Mouse (Mus musculus) thymus, adult 2 months (tissue): Measurements from ENCODE around the gene Pign. TPM values are rescaled to one million over a fixed set of nuclear protein-coding genes. Genes with fewer than 3 reads are reported as not detected.

Experiments
- DNase-seq: peaks from one replicate; pipeline ENCODE4 v3.0.0; 2021
- H3K27ac ChIP-seq: fragments of 200-500 bp; 2 replicates; pipeline ENCODE4 v1.5.1; 2012; ENCODE audit warnings: low read length, control low read depth; ENCODE audit not compliant: control insufficient read depth, insufficient read depth
- H3K27me3 ChIP-seq: fragments of 200-500 bp; 2 replicates; pipeline ENCODE4 v1.6.1; 2012; ENCODE audit warnings: mild to moderate bottlenecking, low read length, moderate library complexity, mixed read lengths; ENCODE audit not compliant: control insufficient read depth, insufficient read depth
- H3K36me3 ChIP-seq: fragments of 200-500 bp; 2 replicates; pipeline ENCODE4 v1.6.1; 2012; ENCODE audit warnings: mild to moderate bottlenecking, low read length, moderate library complexity; ENCODE audit not compliant: control insufficient read depth, insufficient read depth
- H3K4me1 ChIP-seq: fragments of 200-500 bp; replicated peaks from 2 replicates; pipeline ENCODE4 v1.6.1; 2012; ENCODE audit warnings: low read length; ENCODE audit not compliant: control insufficient read depth, insufficient read depth
- H3K4me3 ChIP-seq: fragments of 200-500 bp; 2 replicates; pipeline ENCODE4 v1.5.1; 2012; ENCODE audit warnings: mild to moderate bottlenecking, low read length, control low read depth, moderate library complexity; ENCODE audit not compliant: control insufficient read depth, insufficient read depth
- CTCF ChIP-seq: fragments of 200-500 bp; IDR thresholded peaks from 2 replicates; pipeline ENCODE4 v1.5.1; 2012; ENCODE audit warnings: mild to moderate bottlenecking, control low read depth, low read length, moderate library complexity, borderline replicate concordance; ENCODE audit not compliant: control insufficient read depth, poor library complexity, insufficient read depth; ENCODE audit errors: extremely low read depth
- POLR2A ChIP-seq: fragments of 200-500 bp; IDR thresholded peaks from 2 replicates; pipeline ENCODE4 v1.6.1; 2012; ENCODE audit warnings: mild to moderate bottlenecking, low read length, control low read depth, moderate library complexity; ENCODE audit not compliant: control insufficient read depth, poor library complexity, insufficient read depth; ENCODE audit errors: extremely low read depth
- WGBS: fragments of 180-500 bp; shearing (Covaris S2); methylation state at CpG from one replicate; pipeline ENCODE4 v1.1.7; 2018; 5-methylcytosine and 5-hydroxymethylcytosine counted together
- polyA plus RNA-seq: library from polyadenylated mRNA; depleted of rRNA; stranded (reverse); fragments of >200 nt; gene quantifications from 2 replicates; pipeline ENCODE4 v1.2.3, GENCODE M21; 2012; rRNA removed

Pign gene
- polyA plus RNA-seq, 1 experiment, result 17.7 TPM

- H3K27ac ChIP-seq, result no peak overlapping the region
- WGBS, result 92% methylated on average over 5 of the region's 5 CpGs
- TF ChIP-seq CTCF (no peak), POLR2A (no peak)
Measured at GRCm38 (mm10) chr1:105492626-105493025, 170.9 kb downstream of the Pign start.

GRCm38 (mm10) chr1:105489456-105489855 is 174.0 kb downstream of the Pign start:
- Histone ChIP-seq H3K36me3 (no peaks in the 10 kb centered on the region), H3K4me1 (no peaks in the 10 kb centered on the region), H3K27me3 (no peaks in the 10 kb centered on the region), H3K27ac (no peak overlapping the region), H3K4me3 (no peak overlapping the region)
- no peak for TF ChIP-seq CTCF
- no peak for TF ChIP-seq POLR2A
- no peak for DNase-seq
- over 99% methylated on average over 3 of the region's 3 CpGs for WGBS

More at GRCm38 (mm10) chr1:105492626-105493025, 170.9 kb downstream of the Pign start:
- H3K4me3 ChIP-seq, result no peak overlapping the region
- H3K27me3 ChIP-seq, result no peaks in the 10 kb centered on the region
- no peaks in the 10 kb centered on the region for H3K4me1 ChIP-seq
- no peak for DNase-seq
- H3K36me3 ChIP-seq, result no peaks in the 10 kb centered on the region

- DNase-seq, result no peak
- no peaks in the 10 kb centered on the region for H3K36me3 ChIP-seq
- TF ChIP-seq CTCF, result no peak
- TF ChIP-seq POLR2A, result no peak
- no peaks in the 10 kb centered on the region for H3K4me1 ChIP-seq
- no peak overlapping the region for H3K4me3 ChIP-seq
- no peak overlapping the region for H3K27ac ChIP-seq
- no peaks in the 10 kb centered on the region for H3K27me3 ChIP-seq
- 82% methylated on average over 4 of the region's 4 CpGs for WGBS
Measured at GRCm38 (mm10) chr1:105487037-105487436, 176.4 kb downstream of the Pign start.

Other genes starting within 250 kb of the Pign start
- 40.4 and 41.4 TPM in 2 replicates for gene Relch, start 184 bp upstream of the Pign start, polyA plus RNA-seq
- 11.1 and 12.7 TPM in 2 replicates for gene Tnfrsf11a, start 117.0 kb upstream of the Pign start, polyA plus RNA-seq